Mouse (Mus musculus) CH12.LX (cell line): ENCODE results near the gene Fbxl15. TPM values are rescaled to one million over a fixed set of nuclear protein-coding genes. Genes with fewer than 3 reads are reported as not detected.

Experiments used
- DNase-seq: peaks from one replicate; pipeline ENCODE4 v3.0.0-alpha.2; 2013; ENCODE audit errors: extremely low read depth
- H3K27ac ChIP-seq: 2 replicates; pipeline ENCODE4 v1.5.1; 2012; ENCODE audit warnings: low read depth, mild to moderate bottlenecking, control low read depth, moderate library complexity; ENCODE audit not compliant: insufficient read depth
- H3K27me3 ChIP-seq: replicated peaks from 2 replicates; pipeline ENCODE3; 2012; ENCODE audit warnings: inconsistent platforms
- H3K36me3 ChIP-seq, 2 experiments: replicated peaks in 1 of 2; 2 replicates each; pipeline versions ENCODE3 to v1.6.1; 2012; ENCODE audit warnings: inconsistent platforms in 1 of 2, low read length in 1 of 2, mild to moderate bottlenecking in 1 of 2, mixed read lengths in 1 of 2, moderate library complexity in 1 of 2; ENCODE audit not compliant: control insufficient read depth in 1 of 2, insufficient read depth in 1 of 2
- H3K4me1 ChIP-seq, 2 experiments: 2 replicates each; pipeline ENCODE4 v1.6.1; 2012; ENCODE audit warnings: inconsistent platforms in 1 of 2, moderate library complexity in 1 of 2; ENCODE audit not compliant: insufficient read depth in 2 of 2, control insufficient read depth in 1 of 2
- H3K4me2 ChIP-seq: 2 replicates; pipeline ENCODE4 v1.6.1; 2012; ENCODE audit warnings: low read depth, mild to moderate bottlenecking, control low read depth; ENCODE audit not compliant: poor library complexity, insufficient read depth, severe bottlenecking
- H3K4me3 ChIP-seq, 3 experiments: fragments of 150-350 bp in 1 of 3; sonication (generic) in 1 of 3; replicated peaks in 1 of 3; 2 replicates each; pipeline versions ENCODE3 to v1.5.1; 2011 to 2012; ENCODE audit warnings: low read depth in 2 of 3, low read length in 2 of 3, mild to moderate bottlenecking in 2 of 3, moderate library complexity in 2 of 3, control low read depth in 1 of 3, improper control_type of control experiment in 1 of 3, inconsistent platforms in 1 of 3, mixed read lengths in 1 of 3; ENCODE audit not compliant: poor library complexity in 1 of 3
- H3K79me2 ChIP-seq: replicated peaks from 2 replicates; pipeline ENCODE4 v1.6.1; 2012; ENCODE audit warnings: mild to moderate bottlenecking, moderate library complexity; ENCODE audit not compliant: control insufficient read depth, poor library complexity, insufficient read depth, severe bottlenecking; ENCODE audit errors: extremely low read depth
- H3K9ac ChIP-seq: 2 replicates; pipeline ENCODE4 v1.6.1; 2012; ENCODE audit warnings: low read depth, mild to moderate bottlenecking, control low read depth, moderate library complexity; ENCODE audit not compliant: insufficient read depth
- H3K9me3 ChIP-seq: replicated peaks from 2 replicates; pipeline ENCODE3; 2012; ENCODE audit warnings: low read length, inconsistent platforms, mixed read lengths
- CHD1 ChIP-seq: IDR thresholded peaks from 2 replicates; pipeline ENCODE4 v1.6.1; 2012; ENCODE audit warnings: low read depth, low read length, improper control_type of control experiment, inconsistent platforms
- CTCF ChIP-seq, 2 experiments: IDR thresholded peaks in 1 of 2; conservative IDR thresholded peaks in 1 of 2; 2 replicates each; pipeline ENCODE4 v1.5.1; 2011 to 2012; ENCODE audit warnings: low read depth in 2 of 2, low read length in 2 of 2, improper control_type of control experiment in 1 of 2, inconsistent platforms in 1 of 2, mild to moderate bottlenecking in 1 of 2, moderate library complexity in 1 of 2
- ETS1 ChIP-seq: conservative IDR thresholded peaks from 2 replicates; pipeline ENCODE4 v1.6.1; 2012; ENCODE audit warnings: low read depth, mild to moderate bottlenecking, inconsistent platforms, low read length, improper control_type of control experiment, moderate library complexity
- GABPA ChIP-seq: IDR thresholded peaks from 2 replicates; pipeline ENCODE4 v1.6.1; 2012; ENCODE audit warnings: low read depth, low read length, improper control_type of control experiment, inconsistent platforms; ENCODE audit not compliant: insufficient replicate concordance
- IRF4 ChIP-seq: IDR thresholded peaks from 2 replicates; pipeline ENCODE4 v1.6.1; 2014; ENCODE audit warnings: low read depth, mild to moderate bottlenecking, inconsistent platforms, low read length, improper control_type of control experiment
- JUND ChIP-seq: conservative IDR thresholded peaks from 2 replicates; pipeline ENCODE4 v1.6.1; 2011; ENCODE audit warnings: low read depth, low read length, improper control_type of control experiment
- MAFK ChIP-seq: IDR thresholded peaks from 2 replicates; pipeline ENCODE4 v1.6.1; 2011; ENCODE audit warnings: low read length, improper control_type of control experiment; ENCODE audit not compliant: insufficient replicate concordance
- MAX ChIP-seq: IDR thresholded peaks from 2 replicates; pipeline ENCODE4 v1.6.1; 2011; ENCODE audit warnings: low read length, improper control_type of control experiment
- MAZ ChIP-seq: IDR thresholded peaks from 2 replicates; pipeline ENCODE4 v1.6.1; 2012; ENCODE audit warnings: low read depth, mild to moderate bottlenecking, inconsistent platforms, low read length, improper control_type of control experiment, moderate library complexity
- MXI1 ChIP-seq: IDR thresholded peaks from 2 replicates; pipeline ENCODE4 v1.6.1; 2011; ENCODE audit warnings: mild to moderate bottlenecking, low read depth, low read length, improper control_type of control experiment
- MYC ChIP-seq: IDR thresholded peaks from 2 replicates; pipeline ENCODE4 v1.6.1; 2011; ENCODE audit warnings: low read depth, mild to moderate bottlenecking, improper control_type of control experiment, low read length
- NELFE ChIP-seq: IDR thresholded peaks from 2 replicates; pipeline ENCODE4 v1.6.1; 2011; ENCODE audit warnings: low read depth, low read length, improper control_type of control experiment
- RAD21 ChIP-seq: IDR thresholded peaks from 2 replicates; pipeline ENCODE4 v1.6.1; 2011; ENCODE audit warnings: low read depth, mild to moderate bottlenecking, low read length, improper control_type of control experiment, moderate library complexity
- RCOR1 ChIP-seq: conservative IDR thresholded peaks from 2 replicates; pipeline ENCODE4 v1.6.1; 2012; ENCODE audit warnings: low read depth, mild to moderate bottlenecking, inconsistent platforms, low read length, improper control_type of control experiment
- SIN3A ChIP-seq: IDR thresholded peaks from 2 replicates; pipeline ENCODE4 v1.6.1; 2012; ENCODE audit warnings: low read length, improper control_type of control experiment, inconsistent platforms
- SMC3 ChIP-seq: IDR thresholded peaks from 2 replicates; pipeline ENCODE4 v1.6.1; 2011; ENCODE audit warnings: low read depth, low read length, improper control_type of control experiment
- TBP ChIP-seq: conservative IDR thresholded peaks from 2 replicates; pipeline ENCODE4 v1.6.1; 2011; ENCODE audit warnings: low read depth, low read length, improper control_type of control experiment
- TCF12 ChIP-seq: IDR thresholded peaks from 2 replicates; pipeline ENCODE4 v1.6.1; 2014; ENCODE audit warnings: low read depth, mild to moderate bottlenecking, inconsistent platforms, low read length, improper control_type of control experiment
- UBTF ChIP-seq: IDR thresholded peaks from 2 replicates; pipeline ENCODE4 v1.6.1; 2012; ENCODE audit warnings: low read depth, mild to moderate bottlenecking, inconsistent platforms, low read length, improper control_type of control experiment, moderate library complexity
- USF1 ChIP-seq: IDR thresholded peaks from 2 replicates; pipeline ENCODE4 v1.6.1; 2014; ENCODE audit warnings: low read depth, mild to moderate bottlenecking, inconsistent platforms, low read length, improper control_type of control experiment
- ZC3H11A ChIP-seq: IDR thresholded peaks from 2 replicates; pipeline ENCODE4 v1.6.1; 2012; ENCODE audit warnings: low read depth, mild to moderate bottlenecking, inconsistent platforms, low read length, improper control_type of control experiment
- ZMIZ1 ChIP-seq: IDR thresholded peaks from 2 replicates; pipeline ENCODE4 v1.6.1; 2012; ENCODE audit warnings: low read depth, mild to moderate bottlenecking, inconsistent platforms, low read length, improper control_type of control experiment
- ZNF384 ChIP-seq: IDR thresholded peaks from 2 replicates; pipeline ENCODE4 v1.6.1; 2012; ENCODE audit warnings: low read depth, low read length, improper control_type of control experiment, inconsistent platforms
- dilution Hi-C: fragments of 300-500 bp; cut with MboI; formaldehyde crosslinking; loops from 2 replicates; pipeline ENCODE4 v1.14.3; 2020; ENCODE audit warnings: low sequenced_read_pairs; ENCODE audit not compliant: extremely low pct_unique_long_range_greater_than_20kb, extremely low pct_ligation_motif_present
- in situ Hi-C: fragments of 300-500 bp; cut with MboI; formaldehyde crosslinking; loops from 3 replicates; pipeline ENCODE4 v1.14.3; 2019; ENCODE audit warnings: low sequenced_read_pairs, low pct_ligation_motif_present, low pct_unique_long_range_greater_than_20kb, mixed read lengths
- polyA plus RNA-seq: library from polyadenylated mRNA; unstranded; fragments of >175 nt; gene quantifications from 2 replicates; pipeline ENCODE4 v1.2.1, GENCODE M21; 2012; ENCODE audit warnings: low read depth; ENCODE audit not compliant: insufficient read length
- total RNA-seq, 2 experiments: library from RNA; depleted of rRNA; stranded (reverse); fragments of 300-350 nt in 1 of 2; fragments of >200 nt in 1 of 2; gene quantifications; 2 replicates each; pipeline ENCODE4 v1.2.3; 2012 to 2014

Fbxl15 gene
- total and polyA plus RNA-seq, 3 experiments, result 7.6 to 9.9 (median 9.4) TPM

DNA sequence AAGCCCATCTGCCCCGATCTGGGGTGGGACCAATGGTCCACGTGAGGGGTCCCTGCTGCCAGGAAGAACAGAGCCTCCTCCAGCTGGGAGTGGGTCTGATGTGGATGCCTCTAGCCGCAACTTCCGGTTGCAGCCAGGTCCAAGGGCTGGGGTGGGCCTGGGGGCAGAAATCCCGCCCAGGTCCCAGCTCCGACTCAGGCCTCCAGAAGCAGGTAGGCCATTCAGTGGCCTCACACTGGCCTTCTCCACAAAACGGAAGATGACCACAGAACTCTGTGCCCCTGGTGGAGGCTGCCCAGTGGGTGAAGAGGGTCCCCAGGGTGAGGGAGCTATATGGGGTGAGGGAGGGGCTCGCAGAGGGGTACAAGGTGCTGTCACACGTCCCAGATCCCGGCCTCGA, 3.6 kb upstream of the Fbxl15 start:
- H3K9ac ChIP-seq, result no peak overlapping the region
- H3K27me3 ChIP-seq, result peaks cover 44% of the 10 kb centered on the region
- TF ChIP-seq MAFK (no peak), CTCF (conservative IDR thresholded peaks at IDR 0.05 in 1 of 2, IDR thresholded peaks at IDR 0.05 in 1 of 2; ENCODE audit: low read depth in 2 of 2, low read length in 2 of 2) (no peak), ETS1 (no peak), SMC3 (no peak), NELFE (no peak), ZNF384 (no peak), TCF12 (no peak), IRF4 (no peak), RAD21 (no peak), MAX (no peak), GABPA (no peak), JUND (no peak), MYC (no peak), USF1 (no peak), TBP (no peak), SIN3A (no peak), ZMIZ1 (no peak), ZC3H11A (no peak), UBTF (no peak)
- in situ Hi-C loops, result no loop called here
- H3K79me2 ChIP-seq, result no peaks in the 10 kb centered on the region
- DNase-seq, result no peak
- H3K27ac ChIP-seq, result no peak overlapping the region
- H3K36me3 ChIP-seq, result peaks cover 0 to 3% of the 10 kb centered on the region in 2 experiments
- no peaks in the 10 kb centered on the region for H3K9me3 ChIP-seq
- peaks cover 11 to 57% of the 10 kb centered on the region in 2 experiments for H3K4me1 ChIP-seq
- dilution Hi-C loops, result no loop called here
- H3K4me3 ChIP-seq, result no peak overlapping the region
- no peak overlapping the region for H3K4me2 ChIP-seq

DNA sequence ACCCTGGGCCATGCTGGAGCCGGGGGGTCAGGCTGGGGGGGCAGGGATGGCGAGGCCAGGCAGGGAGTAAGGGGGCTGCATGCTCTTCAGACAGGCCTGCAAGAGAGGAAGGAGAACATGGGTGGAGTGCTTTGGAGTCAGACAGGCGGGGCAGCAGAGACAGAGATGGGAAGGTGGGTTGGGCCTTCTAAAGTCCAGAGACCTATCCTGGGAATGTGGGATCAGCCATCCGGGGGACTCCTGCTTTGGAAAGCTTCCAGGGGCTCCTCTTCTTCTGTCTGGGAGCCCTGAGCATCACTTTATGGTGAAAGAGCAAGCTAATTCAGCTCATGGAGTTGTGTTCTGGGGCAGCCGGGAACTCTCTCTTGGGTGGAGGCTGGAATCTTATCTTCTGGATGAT, 3.1 kb upstream of the Fbxl15 start:
- H3K4me1 ChIP-seq, result peaks cover 12 to 57% of the 10 kb centered on the region in 2 experiments
- no peak overlapping the region for H3K4me3 ChIP-seq
- H3K36me3 ChIP-seq, result peaks cover 0 to 5% of the 10 kb centered on the region in 2 experiments
- no peaks in the 10 kb centered on the region for H3K9me3 ChIP-seq
- no peak for TF ChIP-seq TBP
- no peak for TF ChIP-seq SIN3A
- no peak for TF ChIP-seq ETS1
- TF ChIP-seq GABPA, result no peak
- TF ChIP-seq CTCF (conservative IDR thresholded peaks at IDR 0.05 in 1 of 2, IDR thresholded peaks at IDR 0.05 in 1 of 2; ENCODE audit: low read depth in 2 of 2, low read length in 2 of 2), result no peak
- no peak for TF ChIP-seq MAZ
- no peak for TF ChIP-seq RCOR1
- no peak for TF ChIP-seq RAD21
- no peak for TF ChIP-seq SMC3
- no peak for TF ChIP-seq NELFE
- TF ChIP-seq CHD1, result no peak
- TF ChIP-seq ZC3H11A, result no peak
- TF ChIP-seq MXI1, result no peak
- in situ Hi-C loops (no loop called here), dilution Hi-C loops (no loop called here)
- peaks cover 44% of the 10 kb centered on the region for H3K27me3 ChIP-seq
- no peak overlapping the region for H3K4me2 ChIP-seq
- no peak overlapping the region for H3K27ac ChIP-seq
- H3K79me2 ChIP-seq, result no peaks in the 10 kb centered on the region
- no peak for DNase-seq
- H3K9ac ChIP-seq, result no peak overlapping the region
